In genomic region chr2:91986071-91986470, GRCm38 (mm10) we compare ENCODE assay signal across 9 mouse cellular contexts. TPM values are rescaled to one million over a fixed set of nuclear protein-coding genes. Genes with fewer than 3 reads are reported as not detected.
A peak's percentile ranks its signal among the peaks of the same experiment; 100 is the strongest.
DNase-seq lines count a peak whose midpoint lies in the region; ATAC-seq and TF ChIP-seq lines count a peak whose summit lies in the region.
"Had no signal": no experiment of that assay in that cellular context is flagged by ENCODE, and none has a peak within 500 bp of the region (broad histone marks: within the 10 kb centered on the region; RNA-seq: fewer than 3 reads in every experiment).

No protein-coding gene starts in this region.

- no peak overlapping the region for H3K27ac ChIP-seq in layer of hippocampus, adult 2 months

- no peak for TF ChIP-seq POLR2A in brain, embryonic 14.5 days (IDR thresholded peaks at IDR 0.05; ENCODE audit: borderline replicate concordance, extremely low read depth, insufficient read depth, insufficient read length, poor library complexity, severe bottlenecking)

- TF ChIP-seq CTCF in layer of hippocampus, adult 2 months (conservative IDR thresholded peaks at IDR 0.05), result peak; percentile 68
- TF ChIP-seq CTCF in brain, embryonic 14.5 days (IDR thresholded peaks at IDR 0.05; ENCODE audit: borderline replicate concordance, extremely low read depth, insufficient read depth, insufficient read length), result peak; percentile 34; the same call in 1 of the 2 replicates

- DNase-seq in layer of hippocampus, adult 2 months (ENCODE audit: low spot score in 2 of 2), result no peak
- no peak for DNase-seq in layer of hippocampus, postnatal 14 days (ENCODE audit: low spot score in 2 of 2)
- DNase-seq in brain, embryonic 14.5 days (ENCODE audit: low read depth), result peak; percentile 77
- peak; percentile 39 for DNase-seq in lung, postnatal 14 days
- DNase-seq in thymus, postnatal 36 days, result peak; percentile 39 to 58
- no peak for DNase-seq in layer of hippocampus, adult 18-20 months (ENCODE audit: low spot score in 2 of 2)
- DNase-seq in gastrocnemius, postnatal 10 days, result no peak

- ATAC-seq in hematopoietic stem cell, adult 5-6 weeks (replicated peaks in 1 of 2; ENCODE audit: insufficient read depth in 1 of 2, low FRiP score in 2 of 2, low TSS enrichment in 1 of 2, low read depth in 1 of 2, poor library complexity in 2 of 2, severe bottlenecking in 2 of 2), result peak; percentile 34 to 47; a peak in 3 of 4 replicates

- no peak overlapping the region for H3K4me3 ChIP-seq in layer of hippocampus, adult 2 months

RNA-seq across cellular contexts. Expression of gene Dgkz, which starts 10.4 kb away (rescaled TPM):
- total RNA-seq in layer of hippocampus, adult 2 months (2021), result 100 to 1,000 TPM; 513 to 526 TPM
- 100 to 1,000 TPM; 391 to 416 TPM for total RNA-seq in layer of hippocampus, postnatal 14 days (2021)
- 89.7 and 102 TPM in 2 replicates for polyA plus RNA-seq in brain, embryonic 14.5 days (2012; rRNA removed)
- 78.3 and 145 TPM in 2 replicates for total RNA-seq in hematopoietic stem cell, adult 5-6 weeks (2017)
- 100 to 1,000 TPM; 499 to 596 TPM for total RNA-seq in layer of hippocampus, adult 18-20 months (2021)
- 10 to 100 TPM; 60.5 to 84.3 TPM for total RNA-seq in gastrocnemius, postnatal 10 days (2021)

RNA-seq across cellular contexts. Expression of gene Creb3l1, which starts 38.2 kb away (rescaled TPM):
- total RNA-seq in layer of hippocampus, adult 2 months (2021), result 1 to 10 TPM; 3.2 to 3.6 TPM
- 1 to 10 TPM; 5.9 to 8.0 TPM for total RNA-seq in layer of hippocampus, postnatal 14 days (2021)
- polyA plus RNA-seq in brain, embryonic 14.5 days (2012; rRNA removed), result 1.4 and 4.7 TPM in 2 replicates
- not detected in 2 replicates for total RNA-seq in hematopoietic stem cell, adult 5-6 weeks (2017)
- 1 to 10 TPM; 2.5 to 3.7 TPM for total RNA-seq in layer of hippocampus, adult 18-20 months (2021)
- 10 to 100 TPM; 29.2 to 44.6 TPM for total RNA-seq in gastrocnemius, postnatal 10 days (2021)

RNA-seq across cellular contexts. Expression of gene Gm9821, which starts 40.6 kb away (rescaled TPM):
- not detected for total RNA-seq in layer of hippocampus, adult 2 months (2021)
- not detected for total RNA-seq in layer of hippocampus, postnatal 14 days (2021)
- not detected in 2 replicates for polyA plus RNA-seq in brain, embryonic 14.5 days (2012; rRNA removed)
- 0.25 and 1.0 TPM in 2 replicates for total RNA-seq in hematopoietic stem cell, adult 5-6 weeks (2017)
- not detected for total RNA-seq in layer of hippocampus, adult 18-20 months (2021)
- total RNA-seq in gastrocnemius, postnatal 10 days (2021), result not detected
- polyA plus RNA-seq: testis, adult 2 months had no signal

RNA-seq across cellular contexts. Expression of gene Mdk, which starts 54.0 kb away (rescaled TPM):
- 10 to 100 TPM; 25.3 to 31.9 TPM for total RNA-seq in layer of hippocampus, adult 2 months (2021)
- total RNA-seq in layer of hippocampus, postnatal 14 days (2021), result 10 to 100 TPM; 39.5 to 40.9 TPM
- polyA plus RNA-seq in brain, embryonic 14.5 days (2012; rRNA removed), result 198 and 297 TPM in 2 replicates
- 2.0 TPM in 1 of 2 replicates, not detected in the other for total RNA-seq in hematopoietic stem cell, adult 5-6 weeks (2017)
- total RNA-seq in layer of hippocampus, adult 18-20 months (2021), result 10 to 100 TPM; 23.9 to 25.5 TPM
- total RNA-seq in gastrocnemius, postnatal 10 days (2021), result 10 to 100 TPM; 43.3 to 55.2 TPM

RNA-seq across cellular contexts. Expression of gene Chrm4, which starts 59.0 kb away (rescaled TPM):
- total RNA-seq in layer of hippocampus, adult 2 months (2021), result 10 to 100 TPM; 22.1 to 26.0 TPM
- 10 to 100 TPM; 15.1 to 21.2 TPM for total RNA-seq in layer of hippocampus, postnatal 14 days (2021)
- 2.0 and 2.5 TPM in 2 replicates for polyA plus RNA-seq in brain, embryonic 14.5 days (2012; rRNA removed)
- 0.56 TPM in 1 of 2 replicates, not detected in the other for total RNA-seq in hematopoietic stem cell, adult 5-6 weeks (2017)
- total RNA-seq in layer of hippocampus, adult 18-20 months (2021), result 10 to 100 TPM; 32.0 to 32.6 TPM
- total RNA-seq in gastrocnemius, postnatal 10 days (2021), result under 1 TPM in 1 of 2 experiments, not detected in 1; 0.16 TPM

Comparison
In these comparisons a context has a peak if more than half of its experiments do, and no peak if none do; other contexts are left out.
1. DNase-seq: peak in brain, embryonic 14.5 days (single experiment), lung, postnatal 14 days (single experiment) and thymus, postnatal 36 days (2 of 2); none in layer of hippocampus, adult 2 months (0 of 2), layer of hippocampus, postnatal 14 days (0 of 2), layer of hippocampus, adult 18-20 months (0 of 2) and gastrocnemius, postnatal 10 days (single experiment).